Mouse (Mus musculus): ENCODE measurements around the gene Gm27027. TPM values are rescaled to one million over a fixed set of nuclear protein-coding genes. Genes with fewer than 3 reads are reported as not detected.

The Gm27027 gene
- total and polyA plus RNA-seq, 2 experiments, result not detected

- WGBS, result 61% methylated on average over 8 of the region's 8 CpGs
- H3K4me1 ChIP-seq (ENCODE audit: control insufficient read depth, insufficient read depth, low read length), result no peaks in the 10 kb centered on the region; the same call in 1 of the 2 replicates
- H3K36me3 ChIP-seq (ENCODE audit: control insufficient read depth, insufficient read depth, low read length), result no peaks in the 10 kb centered on the region
- TF ChIP-seq CTCF (IDR thresholded peaks at IDR 0.05; ENCODE audit: low read depth, low read length) (no peak), POLR2A (IDR thresholded peaks at IDR 0.05; ENCODE audit: extremely low read depth, insufficient read depth, low read length) (no peak)
- no peak overlapping the region for H3K9ac ChIP-seq (ENCODE audit: low read depth, low read length)
- no peaks in the 10 kb centered on the region for H3K27me3 ChIP-seq (ENCODE audit: control insufficient read depth, insufficient read depth, low read length)
- peak overlapping the region; percentile 28 for H3K27ac ChIP-seq (replicated peaks; ENCODE audit: insufficient read depth, low read depth, low read length)
- DNase-seq (ENCODE audit: extremely low read depth, low read depth, low spot score), result peak; percentile 32
- H3K79me2 ChIP-seq (ENCODE audit: control insufficient read depth, insufficient read depth, low read length), result no peaks in the 10 kb centered on the region
- no peak overlapping the region for H3K4me3 ChIP-seq (ENCODE audit: insufficient read depth, low read depth, low read length)
Measured at GRCm38 (mm10) chr2:93961716-93962115, 34.4 kb downstream of the Gm27027 start.

- H3K9ac ChIP-seq (ENCODE audit: low read depth, low read length), result no peak overlapping the region
- H3K79me2 ChIP-seq (ENCODE audit: control insufficient read depth, insufficient read depth, low read length), result no peaks in the 10 kb centered on the region
- no peak overlapping the region for H3K27ac ChIP-seq (replicated peaks; ENCODE audit: insufficient read depth, low read depth, low read length)
- peaks cover 5% of the 10 kb centered on the region; the same call in 1 of the 2 replicates for H3K27me3 ChIP-seq (ENCODE audit: control insufficient read depth, insufficient read depth, low read length)
- no peak for DNase-seq (ENCODE audit: extremely low read depth, low read depth, low spot score)
- TF ChIP-seq CTCF (IDR thresholded peaks at IDR 0.05; ENCODE audit: low read depth, low read length) (no peak), POLR2A (IDR thresholded peaks at IDR 0.05; ENCODE audit: extremely low read depth, insufficient read depth, low read length) (no peak)
- 78% methylated on average over 8 of the region's 8 CpGs for WGBS
- H3K4me3 ChIP-seq (ENCODE audit: insufficient read depth, low read depth, low read length), result no peak overlapping the region
- no peaks in the 10 kb centered on the region; the same call in 1 of the 2 replicates for H3K4me1 ChIP-seq (ENCODE audit: control insufficient read depth, insufficient read depth, low read length)
- no peaks in the 10 kb centered on the region for H3K36me3 ChIP-seq (ENCODE audit: control insufficient read depth, insufficient read depth, low read length)
Measured at GRCm38 (mm10) chr2:93959346-93959745, 36.8 kb downstream of the Gm27027 start.

- Histone ChIP-seq H3K4me1 (ENCODE audit: control insufficient read depth, insufficient read depth, low read length) (no peaks in the 10 kb centered on the region; the same call in 1 of the 2 replicates), H3K36me3 (ENCODE audit: control insufficient read depth, insufficient read depth, low read length) (no peaks in the 10 kb centered on the region), H3K27me3 (ENCODE audit: control insufficient read depth, insufficient read depth, low read length) (peaks cover 6% of the 10 kb centered on the region; the same call in 1 of the 2 replicates), H3K79me2 (ENCODE audit: control insufficient read depth, insufficient read depth, low read length) (no peaks in the 10 kb centered on the region), H3K27ac (replicated peaks; ENCODE audit: insufficient read depth, low read depth, low read length) (no peak overlapping the region), H3K4me3 (ENCODE audit: insufficient read depth, low read depth, low read length) (no peak overlapping the region), H3K9ac (ENCODE audit: low read depth, low read length) (no peak overlapping the region)
- DNase-seq (ENCODE audit: extremely low read depth, low read depth, low spot score), result no peak
- 66% methylated on average over 3 of the region's 3 CpGs for WGBS
- TF ChIP-seq CTCF (IDR thresholded peaks at IDR 0.05; ENCODE audit: low read depth, low read length), result no peak
- no peak for TF ChIP-seq POLR2A (IDR thresholded peaks at IDR 0.05; ENCODE audit: extremely low read depth, insufficient read depth, low read length)
Measured at GRCm38 (mm10) chr2:93958216-93958615, 37.9 kb downstream of the Gm27027 start.

GRCm38 (mm10) chr2:93957785-93958175, 38.4 kb downstream of the Gm27027 start:
- no peak for TF ChIP-seq CTCF (IDR thresholded peaks at IDR 0.05; ENCODE audit: low read depth, low read length)
- no peak for TF ChIP-seq POLR2A (IDR thresholded peaks at IDR 0.05; ENCODE audit: extremely low read depth, insufficient read depth, low read length)
- H3K9ac ChIP-seq (ENCODE audit: low read depth, low read length), result no peak overlapping the region
- no peak overlapping the region for H3K4me3 ChIP-seq (ENCODE audit: insufficient read depth, low read depth, low read length)
- WGBS, result 67% methylated on average over 8 of the region's 8 CpGs
- H3K4me1 ChIP-seq (ENCODE audit: control insufficient read depth, insufficient read depth, low read length), result no peaks in the 10 kb centered on the region; the same call in 1 of the 2 replicates
- no peaks in the 10 kb centered on the region for H3K79me2 ChIP-seq (ENCODE audit: control insufficient read depth, insufficient read depth, low read length)
- peaks cover 6% of the 10 kb centered on the region; the same call in 1 of the 2 replicates for H3K27me3 ChIP-seq (ENCODE audit: control insufficient read depth, insufficient read depth, low read length)
- H3K27ac ChIP-seq (replicated peaks; ENCODE audit: insufficient read depth, low read depth, low read length), result no peak overlapping the region
- H3K36me3 ChIP-seq (ENCODE audit: control insufficient read depth, insufficient read depth, low read length), result no peaks in the 10 kb centered on the region
- DNase-seq (ENCODE audit: extremely low read depth, low read depth, low spot score), result no peak

- TF ChIP-seq CTCF (IDR thresholded peaks at IDR 0.05; ENCODE audit: low read depth, low read length), result no peak
- no peak for TF ChIP-seq POLR2A (IDR thresholded peaks at IDR 0.05; ENCODE audit: extremely low read depth, insufficient read depth, low read length)
- Histone ChIP-seq H3K4me1 (ENCODE audit: control insufficient read depth, insufficient read depth, low read length) (no peaks in the 10 kb centered on the region; the same call in 1 of the 2 replicates), H3K4me3 (ENCODE audit: insufficient read depth, low read depth, low read length) (peak within 1 kb of the TSS; percentile 65), H3K9ac (ENCODE audit: low read depth, low read length) (peak within 1 kb of the TSS; percentile 78), H3K36me3 (ENCODE audit: control insufficient read depth, insufficient read depth, low read length) (no peaks in the 10 kb centered on the region), H3K79me2 (ENCODE audit: control insufficient read depth, insufficient read depth, low read length) (no peaks in the 10 kb centered on the region), H3K27me3 (ENCODE audit: control insufficient read depth, insufficient read depth, low read length) (peaks cover 6% of the 10 kb centered on the region; the same call in 1 of the 2 replicates), H3K27ac (replicated peaks; ENCODE audit: insufficient read depth, low read depth, low read length) (peak within 1 kb of the TSS; percentile 38; the same call in 1 of the 2 replicates)
- 7% methylated on average over 61 of the region's 62 CpGs for WGBS
- no peak for DNase-seq (ENCODE audit: extremely low read depth, low read depth, low spot score)
Measured at GRCm38 (mm10) chr2:93956908-93957784, 39.0 kb downstream of the Gm27027 start, which contains the start of gene Gm13889. Gene Gm13889, minus strand, starts transcription at chr2:93957201.
